In genomic region chr5:85621078-85621477, GRCm38 (mm10) we compare ENCODE assay signal across 19 mouse cellular contexts.
DNase-seq lines count a peak whose midpoint lies in the region; ATAC-seq lines count a peak whose summit lies in the region.
"Had no signal": no experiment of that assay in that cellular context is flagged by ENCODE, and none has a peak within 500 bp of the region (broad histone marks: within the 10 kb centered on the region; RNA-seq: fewer than 3 reads in every experiment).

No protein-coding gene starts in this region.

- no peaks in the 10 kb centered on the region for H3K4me1 ChIP-seq in midbrain, embryonic 11.5 days (ENCODE audit: control insufficient read depth, insufficient read depth, low read length)
- no peaks in the 10 kb centered on the region for H3K4me1 ChIP-seq in midbrain, embryonic 16.5 days (ENCODE audit: control insufficient read depth, insufficient read depth, low read length)
- H3K4me1 ChIP-seq in midbrain, embryonic 12.5 days, result no peaks in the 10 kb centered on the region
- H3K4me1 ChIP-seq in midbrain, embryonic 10.5 days, result no peaks in the 10 kb centered on the region

- ATAC-seq in midbrain, embryonic 11.5 days (ENCODE audit: low FRiP score), result peak; percentile 55; the same call in 1 of the 2 replicates
- no peak for ATAC-seq in midbrain, embryonic 16.5 days
- peak; percentile 59; the same call in 1 of the 2 replicates for ATAC-seq in midbrain, embryonic 12.5 days (ENCODE audit: low FRiP score, low read depth)
- ATAC-seq: activated CD4-positive, CD25-positive, alpha-beta regulatory T cell, adult 4 months; CD4-positive, CD25-positive, alpha-beta regulatory T cell, adult 4 months; Patski had no signal

- H3K4me2 ChIP-seq in midbrain, embryonic 11.5 days, result no peak overlapping the region
- no peak overlapping the region for H3K4me2 ChIP-seq in midbrain, embryonic 16.5 days (ENCODE audit: low read length)
- no peak overlapping the region for H3K4me2 ChIP-seq in midbrain, embryonic 12.5 days (replicated peaks)

- no peak for DNase-seq in midbrain, embryonic 11.5 days (ENCODE audit: low spot score, missing footprints)
- DNase-seq in midbrain, embryonic 10.5 days (ENCODE audit: low spot score), result no peak
- DNase-seq: adrenal gland, adult 2 months; adrenal gland, adult 8-10 months; adrenal gland, postnatal 10 days; adrenal gland, postnatal 14 days; adrenal gland, postnatal 25 days; adrenal gland, postnatal 36 days; B cell, adult 2 months; cerebellum, adult 11 months; cerebellum, adult 11-12 months; cerebellum, adult 18-20 months had no signal

- no peaks in the 10 kb centered on the region for H3K36me3 ChIP-seq in midbrain, embryonic 11.5 days (ENCODE audit: control insufficient read depth, insufficient read depth, low read length)
- H3K36me3 ChIP-seq in midbrain, embryonic 16.5 days (ENCODE audit: control insufficient read depth, insufficient read depth, low read length), result no peaks in the 10 kb centered on the region
- H3K36me3 ChIP-seq in midbrain, embryonic 12.5 days, result no peaks in the 10 kb centered on the region
- H3K36me3 ChIP-seq in midbrain, embryonic 10.5 days, result no peaks in the 10 kb centered on the region
- H3K36me3 ChIP-seq: G1E had no signal

- H3K27ac ChIP-seq in midbrain, embryonic 11.5 days (ENCODE audit: low read depth, low read length), result no peak overlapping the region
- no peak overlapping the region for H3K27ac ChIP-seq in midbrain, embryonic 16.5 days (ENCODE audit: low read length)
- no peak overlapping the region for H3K27ac ChIP-seq in midbrain, embryonic 12.5 days (replicated peaks)
- no peak overlapping the region for H3K27ac ChIP-seq in midbrain, embryonic 10.5 days (replicated peaks)

- no peak overlapping the region for H3K4me3 ChIP-seq in midbrain, embryonic 11.5 days (ENCODE audit: low read depth, low read length)
- no peak overlapping the region for H3K4me3 ChIP-seq in midbrain, embryonic 16.5 days (ENCODE audit: low read depth, low read length)
- no peak overlapping the region for H3K4me3 ChIP-seq in midbrain, embryonic 12.5 days
- no peak overlapping the region for H3K4me3 ChIP-seq in midbrain, embryonic 10.5 days

- 50% methylated on average over 2 of the region's 2 CpGs for WGBS in midbrain, embryonic 11.5 days
- WGBS in midbrain, embryonic 16.5 days, result 27% methylated on average over 2 of the region's 2 CpGs
- WGBS in midbrain, embryonic 12.5 days, result 51% methylated on average over 2 of the region's 2 CpGs
- 69% methylated on average over 2 of the region's 2 CpGs for WGBS in midbrain, embryonic 10.5 days

- H3K9me3 ChIP-seq in midbrain, embryonic 11.5 days (ENCODE audit: control insufficient read depth, low read length), result no peaks in the 10 kb centered on the region
- H3K9me3 ChIP-seq in midbrain, embryonic 16.5 days (replicated peaks; ENCODE audit: control insufficient read depth, low read length, poor library complexity, severe bottlenecking), result no peaks in the 10 kb centered on the region
- H3K9me3 ChIP-seq in midbrain, embryonic 12.5 days, result no peaks in the 10 kb centered on the region
- H3K9me3 ChIP-seq in midbrain, embryonic 10.5 days (replicated peaks), result no peaks in the 10 kb centered on the region
- H3K9me3 ChIP-seq: G1E had no signal

- H3K9ac ChIP-seq in midbrain, embryonic 11.5 days (ENCODE audit: low read length), result no peak overlapping the region
- H3K9ac ChIP-seq in midbrain, embryonic 16.5 days (ENCODE audit: low read depth, low read length), result no peak overlapping the region
- no peak overlapping the region for H3K9ac ChIP-seq in midbrain, embryonic 12.5 days (replicated peaks)

- no peaks in the 10 kb centered on the region for H3K27me3 ChIP-seq in midbrain, embryonic 11.5 days (ENCODE audit: control insufficient read depth, insufficient read depth, low read length)
- no peaks in the 10 kb centered on the region for H3K27me3 ChIP-seq in midbrain, embryonic 16.5 days (ENCODE audit: control insufficient read depth, insufficient read depth, low read depth, low read length)
- no peaks in the 10 kb centered on the region for H3K27me3 ChIP-seq in midbrain, embryonic 12.5 days
- no peaks in the 10 kb centered on the region for H3K27me3 ChIP-seq in midbrain, embryonic 10.5 days (ENCODE audit: low read depth, poor library complexity, severe bottlenecking)
- H3K27me3 ChIP-seq: CH12.LX had no signal
